Mouse (Mus musculus): ENCODE measurements around the gene Sowahb.

DNA sequence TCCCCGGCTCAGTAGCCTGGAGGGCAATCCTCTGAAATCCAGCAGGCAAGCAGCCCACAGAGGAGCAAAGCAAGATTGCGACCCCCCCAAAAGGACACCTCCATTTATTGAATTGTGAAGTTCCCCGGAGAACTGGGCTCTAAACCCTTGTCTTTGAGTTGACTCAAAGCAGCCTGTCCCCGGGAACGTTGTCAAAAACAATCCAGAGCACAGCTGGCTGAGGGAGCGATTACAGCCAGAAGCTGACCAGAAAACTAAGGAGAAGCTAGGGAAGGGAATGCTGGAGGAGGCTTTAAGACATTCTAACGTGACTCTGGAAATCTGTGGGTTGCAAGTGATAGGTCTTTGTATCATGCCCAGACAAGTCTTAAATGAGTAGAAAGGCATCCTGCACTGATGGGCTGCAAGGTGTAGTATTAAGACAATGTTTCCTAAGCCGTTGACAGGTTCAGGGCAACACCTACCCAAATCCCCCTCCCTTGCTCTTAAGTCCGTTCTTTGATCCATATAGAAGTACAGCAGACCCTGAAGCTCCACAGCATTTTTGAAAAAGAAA is 17.6 kb downstream of the Sowahb start:
- TF ChIP-seq POLR2A (IDR thresholded peaks at IDR 0.05; ENCODE audit: insufficient read depth, low read depth, low read length) (no peak), CTCF (IDR thresholded peaks at IDR 0.05; ENCODE audit: insufficient read depth, low read depth, low read length) (no peak)
